Mouse (Mus musculus) neutrophil, adult 83 days (primary cell): ENCODE data around the gene Chad. TPM values are rescaled to one million over a fixed set of nuclear protein-coding genes. Genes with fewer than 3 reads are reported as not detected.

Source experiments
- total RNA-seq, 2 experiments: library from RNA; stranded (reverse); gene quantifications; one replicate each; pipeline ENCODE4 v1.2.4; 2023

The Chad gene
- total RNA-seq: not detected

DNA sequence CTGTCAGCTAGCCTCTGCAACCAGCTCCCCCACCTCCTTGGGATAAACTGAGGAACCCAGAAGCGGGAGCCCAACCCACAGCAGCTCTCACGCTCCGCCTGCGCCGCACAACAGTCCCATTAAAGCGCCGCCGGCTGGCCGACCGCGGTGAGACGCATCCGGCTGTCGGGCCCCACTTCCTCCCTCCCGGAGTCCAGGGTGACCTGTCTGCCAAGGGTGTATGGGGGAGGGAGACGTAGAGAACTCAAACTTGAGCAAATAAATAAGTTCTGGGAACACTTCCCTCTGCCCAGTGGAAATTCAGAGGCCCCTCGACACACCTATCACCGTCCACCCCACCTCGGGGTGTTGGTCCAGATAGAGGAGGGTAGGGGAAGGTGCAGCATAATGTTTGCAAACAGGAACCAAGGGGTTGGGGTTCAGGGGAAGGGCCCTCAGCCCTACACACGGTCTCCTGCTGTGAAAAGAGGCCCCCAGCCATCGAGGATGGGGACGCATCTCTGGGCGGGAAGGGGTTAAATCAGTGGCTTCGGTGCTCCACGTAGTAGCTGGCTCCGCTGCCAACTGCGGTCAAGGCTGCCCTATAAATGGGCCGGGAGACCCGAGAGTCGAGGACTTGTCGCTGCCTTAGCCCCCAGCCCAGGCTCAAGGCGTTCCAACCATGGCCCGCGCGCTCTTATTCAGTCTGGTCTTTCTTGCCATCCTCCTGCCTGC is at the start of gene Chad:
Gene Chad, plus strand, starts transcription at position 611 of the 714 bp plus-strand sequence.

DNA sequence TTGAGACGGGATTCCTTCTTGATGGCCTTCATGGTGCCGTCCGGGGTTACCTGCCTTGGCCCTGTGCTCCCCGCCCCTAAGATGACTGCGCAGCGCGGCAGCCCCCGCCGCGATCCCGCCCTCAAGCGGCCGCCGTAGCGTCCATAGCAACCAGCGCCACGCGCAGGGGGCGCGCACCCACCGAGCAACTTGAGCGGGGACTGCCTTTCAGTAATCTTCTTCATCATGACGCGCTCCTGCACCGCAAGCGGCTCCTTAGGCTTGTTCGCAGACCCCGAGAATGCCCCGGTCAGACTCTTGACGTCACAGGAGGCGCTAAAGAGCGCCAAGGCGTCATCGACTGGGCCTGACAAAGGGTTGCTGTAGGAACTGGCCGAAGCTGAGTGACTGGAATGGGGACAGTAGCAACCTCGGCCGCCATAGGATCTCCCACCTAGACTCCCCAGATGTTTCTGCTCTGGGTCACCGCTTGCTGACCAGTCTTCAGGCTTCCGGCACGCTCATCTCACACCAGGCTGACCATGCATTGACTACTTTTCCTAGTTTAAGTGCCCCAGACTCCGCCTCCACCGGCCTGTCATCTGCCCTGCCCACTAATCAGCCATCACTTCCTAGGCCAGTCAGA is 43.5 kb upstream of the Chad start, which contains the start of gene Mycbpap:
Gene Mycbpap, minus strand, starts transcription at position 524 of the 625 bp plus-strand sequence.

DNA sequence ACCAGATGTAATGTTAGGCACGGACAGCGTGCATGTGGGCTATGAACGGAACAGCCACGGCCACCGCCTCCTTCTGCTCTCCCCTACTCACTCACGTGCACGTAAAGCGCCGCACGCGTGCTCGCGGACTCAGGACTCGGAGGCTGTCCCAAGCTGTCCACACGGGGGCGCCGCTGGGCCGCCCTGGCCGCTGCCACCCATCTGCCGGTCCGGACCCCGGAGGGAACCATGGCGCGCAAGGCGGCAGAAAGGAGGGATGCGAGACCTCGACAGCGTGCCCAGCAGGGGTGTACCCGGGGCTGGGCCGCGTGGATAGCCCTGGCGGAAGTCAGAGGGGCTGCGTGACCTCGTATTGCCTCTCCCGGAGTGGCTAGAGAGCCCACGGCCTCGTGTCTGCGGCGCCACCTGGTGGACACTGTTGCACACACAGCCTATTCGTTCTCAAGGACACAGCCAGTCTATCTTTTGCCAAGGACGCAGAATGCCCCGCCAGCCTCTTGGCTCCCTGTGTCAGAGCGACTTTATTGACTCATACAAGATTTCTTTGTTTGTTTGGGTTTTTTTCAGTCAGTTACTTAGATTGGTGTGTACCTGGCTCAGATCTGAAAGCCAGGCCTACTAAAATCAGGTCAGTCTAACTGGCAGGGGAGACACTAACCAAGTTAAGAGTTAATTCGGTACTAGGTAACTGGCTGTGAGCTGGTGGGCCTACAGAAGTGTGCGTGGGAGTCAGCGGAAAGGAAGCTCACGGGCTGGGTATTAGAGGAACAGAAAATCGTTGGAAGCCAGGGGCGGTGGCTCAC is 15.8 kb upstream of the Chad start, which contains the start of gene Rsad1:
Gene Rsad1, minus strand, starts transcription at position 368 of the 803 bp plus-strand sequence.

DNA sequence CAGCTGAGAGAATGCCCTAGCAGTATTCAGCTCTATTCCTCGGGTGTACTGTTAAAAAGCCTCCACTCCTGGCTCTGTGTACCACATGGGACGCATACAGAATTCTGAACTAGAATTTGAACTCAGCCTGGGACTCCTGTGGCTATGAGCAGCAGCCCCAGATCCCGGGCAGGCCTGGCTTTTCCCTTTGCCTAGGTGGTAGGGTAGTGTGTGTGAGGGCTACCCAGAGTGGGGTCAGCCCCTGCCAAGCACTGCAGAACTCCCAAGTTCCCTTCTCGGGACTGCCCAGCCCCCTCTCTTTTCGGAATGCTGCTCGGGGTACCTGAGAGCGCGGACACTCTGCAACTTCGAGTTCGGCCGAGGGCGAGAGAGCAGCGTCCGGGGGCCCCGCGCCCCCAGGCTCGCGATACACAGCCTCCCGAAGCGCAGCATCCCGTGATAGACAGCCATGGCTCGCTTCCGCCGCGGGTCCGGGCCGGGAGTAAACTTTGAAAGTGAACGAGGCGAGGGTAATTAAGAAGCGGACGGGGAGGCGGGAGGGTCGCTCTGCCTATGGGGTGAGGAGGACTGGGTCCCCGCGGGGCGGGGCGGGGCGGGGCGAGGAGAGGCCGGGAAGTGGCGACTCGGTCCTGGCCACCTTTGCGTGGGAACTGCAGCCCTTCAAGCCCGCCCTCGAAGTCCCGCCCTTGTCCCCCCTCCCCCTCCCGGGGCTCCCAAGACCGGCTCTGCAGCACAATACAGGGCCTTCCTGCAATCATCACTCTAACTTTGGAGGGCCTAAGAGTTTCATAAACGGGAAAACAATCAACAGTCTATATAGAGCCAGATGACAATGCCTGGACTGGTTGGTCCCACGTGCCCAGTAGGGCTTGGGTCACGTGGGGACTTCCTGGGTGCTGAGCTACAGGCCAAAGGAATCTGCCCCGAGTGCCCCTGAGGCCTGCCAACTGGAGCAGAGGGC is 36.8 kb downstream of the Chad start, which contains the start of gene Acsf2:
Gene Acsf2, minus strand, starts transcription at position 551 of the 961 bp plus-strand sequence.

Other genes starting within 250 kb of the Chad start
- 10 to 100 TPM; 33.6 to 38.0 TPM for gene Luc7l3, start 243.1 kb upstream of the Chad start, total RNA-seq
- gene Ankrd40, start 237.0 kb upstream of the Chad start, total RNA-seq: 10 to 100 TPM; 26.1 to 29.0 TPM
- gene Abcc3, start 172.1 kb upstream of the Chad start, total RNA-seq: 1 to 10 TPM; 2.4 to 4.8 TPM
- gene Cacna1g, start 90.8 kb upstream of the Chad start, total RNA-seq: 1 to 10 TPM; 2.0 to 4.4 TPM
- gene Spata20, start 78.9 kb upstream of the Chad start, total RNA-seq: not detected
- not detected for gene Epn3, start 65.1 kb upstream of the Chad start, total RNA-seq
- gene Mycbpap, start 43.3 kb upstream of the Chad start, total RNA-seq: under 1 TPM; 0.13 TPM
- under 1 TPM; 0.26 to 0.62 TPM for gene Rsad1, start 15.8 kb upstream of the Chad start, total RNA-seq
- 1 to 10 TPM; 2.8 to 3.0 TPM for gene Acsf2, start 36.8 kb downstream of the Chad start, total RNA-seq
- 10 to 100 TPM; 58.3 to 59.1 TPM for gene Lrrc59, start 64.7 kb downstream of the Chad start, total RNA-seq
- 10 to 100 TPM; 17.2 to 18.0 TPM for gene Mrpl27, start 88.7 kb downstream of the Chad start, total RNA-seq
- 10 to 100 TPM in 1 of 2 experiments, 1 to 10 TPM in 1; 9.3 to 10.4 TPM for gene Eme1, start 88.9 kb downstream of the Chad start, total RNA-seq
- gene Xylt2, start 112.5 kb downstream of the Chad start, total RNA-seq: 1 to 10 TPM; 5.5 to 6.7 TPM
- gene Gm11541, start 139.5 kb downstream of the Chad start, total RNA-seq: not detected
- gene Cdc34b, start 176.7 kb downstream of the Chad start, total RNA-seq: not detected
- not detected for gene Tmem92, start 217.7 kb downstream of the Chad start, total RNA-seq